Comparison of ENCODE assay signal across 18 mouse cellular contexts in genomic region chr2:170194845-170195244, GRCm38 (mm10). TPM values are rescaled to one million over a fixed set of nuclear protein-coding genes. Genes with fewer than 3 reads are reported as not detected.
A peak's percentile ranks its signal among the peaks of the same experiment; 100 is the strongest.
DNase-seq lines count a peak whose midpoint lies in the region; TF ChIP-seq lines count a peak whose summit lies in the region.
"Had no signal": no experiment of that assay in that cellular context is flagged by ENCODE, and none has a peak within 500 bp of the region (broad histone marks: within the 10 kb centered on the region; RNA-seq: fewer than 3 reads in every experiment).

No protein-coding gene starts in this region.

- H3K9me3 ChIP-seq in E14TG2a.4 (ENCODE audit: low read length), result no peaks in the 10 kb centered on the region
- no peaks in the 10 kb centered on the region for H3K9me3 ChIP-seq in ES-Bruce4 (replicated peaks; ENCODE audit: control insufficient read depth, insufficient read depth, low read length, poor library complexity, severe bottlenecking)
- H3K9me3 ChIP-seq: heart, embryonic 10.5 days; heart, embryonic 13.5 days; hindbrain, embryonic 12.5 days; hindbrain, embryonic 15.5 days had no signal

- H3K27ac ChIP-seq in ES-Bruce4 (ENCODE audit: insufficient read depth, low read length), result peak overlapping the region; percentile 71
- H3K27ac ChIP-seq: heart, adult 2 months; heart, embryonic 10.5 days; heart, embryonic 13.5 days; hindbrain, embryonic 12.5 days; hindbrain, embryonic 15.5 days had no signal

- TF ChIP-seq CTCF in E14TG2a.4 (conservative IDR thresholded peaks at IDR 0.05; ENCODE audit: low read length) (peak; percentile 29; the same call in 1 of the 2 replicates), ES-Bruce4 (IDR thresholded peaks at IDR 0.05; ENCODE audit: low read depth, low read length) (peak; percentile 54)

- H3K4me3 ChIP-seq in E14TG2a.4 (replicated peaks; ENCODE audit: low read length), result peak overlapping the region; percentile 67
- 0 out of 2 replicates have a peak overlapping the region, but pooled peaks have one; percentile 20 for H3K4me3 ChIP-seq in ES-Bruce4 (ENCODE audit: low read depth, low read length)
- H3K4me3 ChIP-seq: heart, adult 2 months; heart, embryonic 10.5 days; heart, embryonic 13.5 days; hindbrain, embryonic 12.5 days; hindbrain, embryonic 15.5 days had no signal

- TF ChIP-seq POLR2A in ES-Bruce4 (IDR thresholded peaks at IDR 0.05; ENCODE audit: insufficient read depth, low read length), result no peak

- H3K9ac ChIP-seq in ES-Bruce4 (ENCODE audit: low read depth, poor library complexity, severe bottlenecking), result peak overlapping the region; percentile 3; the same call in 1 of the 2 replicates
- H3K9ac ChIP-seq: heart, embryonic 13.5 days; hindbrain, embryonic 12.5 days; hindbrain, embryonic 15.5 days had no signal

- H3K4me1 ChIP-seq in E14TG2a.4 (replicated peaks; ENCODE audit: low read depth, low read length), result peaks cover 92% of the 10 kb centered on the region
- H3K4me1 ChIP-seq in ES-Bruce4 (ENCODE audit: control insufficient read depth, insufficient read depth, low read length), result peaks cover 10% of the 10 kb centered on the region

- 0 out of 2 replicates have a peak, but pooled peaks have one; percentile 23 for TF ChIP-seq EP300 in ES-Bruce4 (IDR thresholded peaks at IDR 0.05; ENCODE audit: insufficient read depth, low read depth, low read length)

- peak; percentile 85 for DNase-seq in R1 (ENCODE audit: low read depth, low spot score)
- DNase-seq in c-Kit-positive CD71-positive TER-119-positive erythroid progenitor cells, embryonic 14.5 days (ENCODE audit: low spot score), result no peak
- no peak for DNase-seq in testis, postnatal 10 days (ENCODE audit: low spot score)
- no peak for DNase-seq in left cerebral cortex, adult 8-10 months (ENCODE audit: low spot score in 2 of 2)
- DNase-seq: adrenal gland, adult 2 months; adrenal gland, postnatal 14 days; cerebellum, adult 18-20 months; cerebellum, adult 9-10 months; cerebellum, postnatal 14 days; gastrocnemius, postnatal 25 days; heart, adult 2 months; heart, postnatal 14 days had no signal

- H3K27me3 ChIP-seq in E14TG2a.4 (ENCODE audit: insufficient read depth, low read length) (no peaks in the 10 kb centered on the region), ES-Bruce4 (ENCODE audit: control insufficient read depth, insufficient read depth, low read length, poor library complexity, severe bottlenecking) (no peaks in the 10 kb centered on the region)
- H3K27me3 ChIP-seq: heart, embryonic 13.5 days; hindbrain, embryonic 12.5 days; hindbrain, embryonic 15.5 days had no signal

- H3K36me3 ChIP-seq in E14TG2a.4 (ENCODE audit: insufficient read depth, low read length) (no peaks in the 10 kb centered on the region), ES-Bruce4 (ENCODE audit: control insufficient read depth, insufficient read depth, low read length, poor library complexity, severe bottlenecking) (no peaks in the 10 kb centered on the region)
- H3K36me3 ChIP-seq: heart, embryonic 10.5 days; heart, embryonic 13.5 days; hindbrain, embryonic 12.5 days; hindbrain, embryonic 15.5 days had no signal

RNA-seq across cellular contexts. Expression of gene Zfp217, which starts 46.9 kb away (rescaled TPM):
- 39.6 and 39.9 TPM in 2 replicates for polyA plus RNA-seq in ES-Bruce4 (2011; ENCODE audit: insufficient read depth, insufficient read length, low read depth, missing spikeins)
- total RNA-seq in left cerebral cortex, adult 8-10 months (2022), result 1 to 10 TPM; 2.5 to 4.4 (median 3.3) TPM
